Mouse (Mus musculus): ENCODE measurements at regions not wholly inside any gene's neighbourhood (a gene's known extent, or its start where the extent isn't known, plus 50 kb on each side); places are given as distances from the start of the nearest gene placed in this dataset.
A peak's percentile ranks its signal among the peaks of the same experiment; 100 is the strongest.

GRCm38 (mm10) chr11:89209072-89209471 is 93.1 kb downstream of the Nog start:
- H3K9ac ChIP-seq (replicated peaks; ENCODE audit: low read depth, low read length) = no peak overlapping the region
- no peaks in the 10 kb centered on the region for H3K27me3 ChIP-seq (replicated peaks; ENCODE audit: control insufficient read depth, insufficient read depth, low read length)
- H3K4me2 ChIP-seq (ENCODE audit: low read length) = no peak overlapping the region; the same call in 1 of the 2 replicates
- H3K9me3 ChIP-seq (ENCODE audit: control insufficient read depth, low read length) = no peaks in the 10 kb centered on the region
- H3K4me3 ChIP-seq (replicated peaks; ENCODE audit: low read length) = no peak overlapping the region
- H3K36me3 ChIP-seq (ENCODE audit: control insufficient read depth, insufficient read depth) = no peaks in the 10 kb centered on the region
- peaks cover 6% of the 10 kb centered on the region for H3K4me1 ChIP-seq (replicated peaks; ENCODE audit: control insufficient read depth, insufficient read depth, low read length)
- peak; percentile 43; the same call in 1 of the 2 replicates for ATAC-seq
- H3K27ac ChIP-seq (ENCODE audit: low read length) = no peak overlapping the region
- 19% methylated on average over 6 of the region's 6 CpGs for WGBS

GRCm38 (mm10) chr11:89206788-89207187 is 95.3 kb downstream of the Nog start:
- Histone ChIP-seq H3K4me3 (replicated peaks; ENCODE audit: low read length) (no peak overlapping the region), H3K9me3 (ENCODE audit: control insufficient read depth, low read length) (no peaks in the 10 kb centered on the region), H3K27me3 (replicated peaks; ENCODE audit: control insufficient read depth, insufficient read depth, low read length) (no peaks in the 10 kb centered on the region), H3K4me1 (replicated peaks; ENCODE audit: control insufficient read depth, insufficient read depth, low read length) (peaks cover 6% of the 10 kb centered on the region), H3K4me2 (ENCODE audit: low read length) (no peak overlapping the region), H3K9ac (replicated peaks; ENCODE audit: low read depth, low read length) (no peak overlapping the region), H3K36me3 (ENCODE audit: control insufficient read depth, insufficient read depth) (no peaks in the 10 kb centered on the region), H3K27ac (ENCODE audit: low read length) (no peak overlapping the region)
- ATAC-seq = no peak
- 33% methylated on average over 3 of the region's 3 CpGs for WGBS

- no peak overlapping the region for H3K4me3 ChIP-seq (replicated peaks; ENCODE audit: low read length)
- H3K27ac ChIP-seq (ENCODE audit: low read length) = no peak overlapping the region
- 78% methylated on average over 7 of the region's 7 CpGs for WGBS
- no peak overlapping the region for H3K9ac ChIP-seq (replicated peaks; ENCODE audit: low read depth, low read length)
- H3K4me1 ChIP-seq (replicated peaks; ENCODE audit: control insufficient read depth, insufficient read depth, low read length) = peaks cover 6% of the 10 kb centered on the region
- H3K4me2 ChIP-seq (ENCODE audit: low read length) = no peak overlapping the region
- no peaks in the 10 kb centered on the region for H3K36me3 ChIP-seq (ENCODE audit: control insufficient read depth, insufficient read depth)
- no peaks in the 10 kb centered on the region for H3K9me3 ChIP-seq (ENCODE audit: control insufficient read depth, low read length)
- ATAC-seq = no peak
- H3K27me3 ChIP-seq (replicated peaks; ENCODE audit: control insufficient read depth, insufficient read depth, low read length) = no peaks in the 10 kb centered on the region
Measured at GRCm38 (mm10) chr11:89204948-89205545, 97.1 kb downstream of the Nog start.

- Histone ChIP-seq H3K4me3 (replicated peaks; ENCODE audit: low read length) (no peak overlapping the region), H3K4me2 (ENCODE audit: low read length) (no peak overlapping the region), H3K27ac (ENCODE audit: low read length) (no peak overlapping the region), H3K27me3 (replicated peaks; ENCODE audit: control insufficient read depth, insufficient read depth, low read length) (no peaks in the 10 kb centered on the region), H3K36me3 (ENCODE audit: control insufficient read depth, insufficient read depth) (no peaks in the 10 kb centered on the region), H3K9ac (replicated peaks; ENCODE audit: low read depth, low read length) (no peak overlapping the region), H3K4me1 (replicated peaks; ENCODE audit: control insufficient read depth, insufficient read depth, low read length) (no peaks in the 10 kb centered on the region), H3K9me3 (ENCODE audit: control insufficient read depth, low read length) (no peaks in the 10 kb centered on the region)
- no peak for ATAC-seq
- 87% methylated on average over 3 of the region's 3 CpGs for WGBS
Measured at GRCm38 (mm10) chr11:89200458-89200857, 101.7 kb downstream of the Nog start.

- Histone ChIP-seq H3K36me3 (ENCODE audit: control insufficient read depth, insufficient read depth) (no peaks in the 10 kb centered on the region), H3K9me3 (ENCODE audit: control insufficient read depth, low read length) (no peaks in the 10 kb centered on the region), H3K4me3 (replicated peaks; ENCODE audit: low read length) (no peak overlapping the region), H3K27me3 (replicated peaks; ENCODE audit: control insufficient read depth, insufficient read depth, low read length) (no peaks in the 10 kb centered on the region), H3K27ac (ENCODE audit: low read length) (no peak overlapping the region), H3K9ac (replicated peaks; ENCODE audit: low read depth, low read length) (no peak overlapping the region), H3K4me2 (ENCODE audit: low read length) (no peak overlapping the region), H3K4me1 (replicated peaks; ENCODE audit: control insufficient read depth, insufficient read depth, low read length) (no peaks in the 10 kb centered on the region)
- ATAC-seq = no peak
- WGBS = 67% methylated on average over 3 of the region's 3 CpGs
Measured at GRCm38 (mm10) chr11:89192815-89193214, 109.3 kb downstream of the Nog start.

- WGBS = 6% methylated on average over 26 of the region's 26 CpGs
- Histone ChIP-seq H3K4me1 (replicated peaks; ENCODE audit: control insufficient read depth, insufficient read depth, low read length) (peaks cover 14% of the 10 kb centered on the region), H3K9ac (replicated peaks; ENCODE audit: low read depth, low read length) (no peak overlapping the region), H3K4me2 (ENCODE audit: low read length) (peak overlapping the region; percentile 18), H3K27me3 (replicated peaks; ENCODE audit: control insufficient read depth, insufficient read depth, low read length) (no peaks in the 10 kb centered on the region), H3K4me3 (replicated peaks; ENCODE audit: low read length) (no peak overlapping the region), H3K27ac (ENCODE audit: low read length) (no peak overlapping the region), H3K36me3 (ENCODE audit: control insufficient read depth, insufficient read depth) (no peaks in the 10 kb centered on the region), H3K9me3 (ENCODE audit: control insufficient read depth, low read length) (no peaks in the 10 kb centered on the region)
- ATAC-seq = peak; percentile 73
Measured at GRCm38 (mm10) chr11:89186911-89187621, 113.4 kb downstream of the Gm525 start.

GRCm38 (mm10) chr11:89185862-89186261 is 112.2 kb downstream of the Gm525 start:
- no peak for ATAC-seq
- Histone ChIP-seq H3K9me3 (ENCODE audit: control insufficient read depth, low read length) (no peaks in the 10 kb centered on the region), H3K9ac (replicated peaks; ENCODE audit: low read depth, low read length) (no peak overlapping the region), H3K27ac (ENCODE audit: low read length) (no peak overlapping the region), H3K4me1 (replicated peaks; ENCODE audit: control insufficient read depth, insufficient read depth, low read length) (peaks cover 14% of the 10 kb centered on the region), H3K36me3 (ENCODE audit: control insufficient read depth, insufficient read depth) (no peaks in the 10 kb centered on the region), H3K4me3 (replicated peaks; ENCODE audit: low read length) (no peak overlapping the region), H3K27me3 (replicated peaks; ENCODE audit: control insufficient read depth, insufficient read depth, low read length) (no peaks in the 10 kb centered on the region), H3K4me2 (ENCODE audit: low read length) (no peak overlapping the region)
- 31% methylated on average over 5 of the region's 6 CpGs for WGBS

- H3K27me3 ChIP-seq (replicated peaks; ENCODE audit: control insufficient read depth, insufficient read depth, low read length) = no peaks in the 10 kb centered on the region
- peaks cover 7% of the 10 kb centered on the region for H3K4me1 ChIP-seq (replicated peaks; ENCODE audit: control insufficient read depth, insufficient read depth, low read length)
- no peak for ATAC-seq
Measured at GRCm38 (mm10) chr11:89181471-89181870, 107.8 kb downstream of the Gm525 start.

GRCm38 (mm10) chr11:89178436-89178835 is 104.8 kb downstream of the Gm525 start:
- Histone ChIP-seq H3K4me2 (ENCODE audit: low read length) (no peak overlapping the region), H3K27ac (ENCODE audit: low read length) (no peak overlapping the region), H3K9me3 (ENCODE audit: control insufficient read depth, low read length) (no peaks in the 10 kb centered on the region), H3K4me1 (replicated peaks; ENCODE audit: control insufficient read depth, insufficient read depth, low read length) (no peaks in the 10 kb centered on the region; the same call in 1 of the 2 replicates), H3K9ac (replicated peaks; ENCODE audit: low read depth, low read length) (no peak overlapping the region), H3K36me3 (ENCODE audit: control insufficient read depth, insufficient read depth) (no peaks in the 10 kb centered on the region), H3K4me3 (replicated peaks; ENCODE audit: low read length) (no peak overlapping the region), H3K27me3 (replicated peaks; ENCODE audit: control insufficient read depth, insufficient read depth, low read length) (no peaks in the 10 kb centered on the region)
- ATAC-seq = no peak
- WGBS = 94% methylated on average over 7 of the region's 7 CpGs

More at GRCm38 (mm10) chr11:89181471-89181870, 107.8 kb downstream of the Gm525 start:
- Histone ChIP-seq H3K36me3 (ENCODE audit: control insufficient read depth, insufficient read depth) (no peaks in the 10 kb centered on the region), H3K4me3 (replicated peaks; ENCODE audit: low read length) (no peak overlapping the region), H3K9me3 (ENCODE audit: control insufficient read depth, low read length) (no peaks in the 10 kb centered on the region), H3K4me2 (ENCODE audit: low read length) (no peak overlapping the region), H3K9ac (replicated peaks; ENCODE audit: low read depth, low read length) (no peak overlapping the region), H3K27ac (ENCODE audit: low read length) (no peak overlapping the region)
- 87% methylated on average over 5 of the region's 5 CpGs for WGBS
